Mouse (Mus musculus): ENCODE measurements around the gene Arhgap22.

- no peak for TF ChIP-seq ELF1 (IDR thresholded peaks at IDR 0.05; ENCODE audit: low read depth, low read length)
- TF ChIP-seq MAFK (IDR thresholded peaks at IDR 0.05; ENCODE audit: borderline replicate concordance, low read depth, low read length): no peak
- TF ChIP-seq NELFE (IDR thresholded peaks at IDR 0.05; ENCODE audit: low read depth, low read length): no peak
- no peak for TF ChIP-seq RAD21 (IDR thresholded peaks at IDR 0.05; ENCODE audit: low read depth, low read length)
- TF ChIP-seq EP300 (IDR thresholded peaks at IDR 0.05; ENCODE audit: low read depth in 1 of 2, low read length in 2 of 2): peak in 1 of 2 experiments; percentile 57; a peak in 2 of 4 replicates
- peak; percentile 23; the same call in 1 of the 2 replicates for TF ChIP-seq GATA1 (IDR thresholded peaks at IDR 0.05; ENCODE audit: low read depth, low read length)
Observed at GRCm38 (mm10) chr14:33276240-33276639, 62.4 kb downstream of the Arhgap22 start.

Data from MEL (cell line).